Mouse (Mus musculus): Measurements from ENCODE around the gene Ccdc57. TPM values are rescaled to one million over a fixed set of nuclear protein-coding genes. Genes with fewer than 3 reads are reported as not detected.
A peak's percentile ranks its signal among the peaks of the same experiment; 100 is the strongest.

The Ccdc57 gene
- polyA plus RNA-seq, 1 experiment from 2014 or later: 1.3 TPM

DNA sequence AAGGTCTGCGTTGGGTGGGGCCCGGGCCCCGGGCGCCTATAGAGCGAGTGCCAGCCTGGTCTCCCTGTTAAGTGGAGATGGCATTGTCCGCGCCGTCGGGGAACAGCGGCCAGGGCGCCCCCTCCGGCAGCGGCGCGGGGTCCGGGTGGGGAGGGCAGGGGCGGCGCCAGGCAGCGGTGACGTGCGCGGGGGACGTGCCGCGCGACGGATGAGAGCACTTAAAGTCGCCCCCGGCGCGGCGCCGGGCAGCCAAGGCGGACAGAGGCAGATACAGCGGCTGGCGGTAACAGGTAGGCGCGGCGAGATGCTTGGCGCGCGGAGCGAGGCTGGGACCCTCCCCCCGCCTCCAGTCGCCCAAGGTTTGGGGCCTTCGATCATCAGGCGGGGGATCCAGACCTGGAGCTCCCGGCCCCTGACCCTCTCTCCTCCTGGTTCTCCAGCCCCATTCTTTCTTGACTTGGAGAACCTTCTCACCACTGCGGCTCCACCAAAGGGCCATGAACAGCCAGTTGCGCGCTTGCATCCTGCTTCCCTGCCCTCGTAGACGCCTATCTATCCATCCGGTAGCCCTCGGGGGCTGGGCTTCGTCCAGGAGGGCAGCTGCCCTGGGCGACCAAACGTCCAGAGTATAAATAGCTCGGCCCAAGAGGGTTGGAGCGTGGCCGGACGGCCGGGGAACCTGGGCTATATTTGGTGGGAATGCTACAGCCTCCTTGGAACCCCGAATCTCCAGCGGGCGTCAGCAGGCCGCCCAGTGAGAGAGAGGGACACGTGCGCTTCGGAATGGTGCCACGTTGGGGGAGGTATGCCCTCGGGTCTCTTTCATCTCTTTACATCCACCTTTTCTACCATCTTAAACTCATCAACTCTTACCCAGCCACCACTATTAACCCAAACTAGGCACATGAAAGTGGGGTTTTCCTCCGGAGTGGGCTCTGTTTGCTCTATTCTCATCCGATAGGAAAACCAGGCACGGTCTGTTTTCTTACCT is 16.5 kb upstream of the Ccdc57 start:
- H3K9me3 ChIP-seq (ENCODE audit: control insufficient read depth): no peaks in the 10 kb centered on the region
- peak overlapping the region; percentile 52 for H3K4me3 ChIP-seq (ENCODE audit: low read depth, low read length)
- 7% methylated on average over 59 of the region's 75 CpGs for WGBS
- H3K9ac ChIP-seq (ENCODE audit: low read depth, low read length): peak overlapping the region; percentile 55
- H3K4me2 ChIP-seq (replicated peaks; ENCODE audit: low read depth): peak overlapping the region; percentile 90
- peak; percentile 46 for TF ChIP-seq CTCF (IDR thresholded peaks at IDR 0.05; ENCODE audit: low read depth)
- peak; percentile 39 for ATAC-seq
- H3K36me3 ChIP-seq (ENCODE audit: control insufficient read depth, insufficient read depth): no peaks in the 10 kb centered on the region
- peak overlapping the region; percentile 46 for H3K27ac ChIP-seq (ENCODE audit: low read depth, low read length)
- peaks cover 18% of the 10 kb centered on the region for H3K4me1 ChIP-seq (replicated peaks; ENCODE audit: control insufficient read depth, insufficient read depth, low read length)
- no peaks in the 10 kb centered on the region for H3K27me3 ChIP-seq (replicated peaks; ENCODE audit: control insufficient read depth, insufficient read depth, low read length)

DNA sequence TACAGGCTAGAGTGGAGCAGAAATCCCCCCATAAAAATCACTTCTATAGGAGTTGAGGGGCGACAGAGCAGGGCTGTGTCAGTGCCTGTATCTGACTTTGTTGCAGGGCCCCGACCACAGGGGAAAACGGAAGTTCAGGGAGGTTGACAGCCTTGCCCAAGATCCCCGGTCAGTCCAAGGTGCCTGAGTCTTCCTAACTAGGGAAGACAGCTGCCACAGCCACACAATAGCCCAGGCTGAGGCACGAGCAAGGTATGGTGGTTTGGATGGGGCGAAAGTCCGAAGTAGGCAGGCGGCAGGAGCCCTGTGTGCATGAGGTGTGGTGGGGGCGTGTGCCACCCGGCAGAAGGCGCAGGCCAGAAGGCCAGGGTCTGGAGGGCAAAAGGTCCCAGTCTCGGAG is 15.7 kb upstream of the Ccdc57 start, which contains the start of gene Slc16a3:
Gene Slc16a3 (plus strand): TSS at position 153 of the 400 bp plus-strand sequence.
- Histone ChIP-seq H3K9me3 (ENCODE audit: control insufficient read depth) (no peaks in the 10 kb centered on the region), H3K9ac (ENCODE audit: low read depth, low read length) (peak within 1 kb of the TSS; percentile 55), H3K27me3 (replicated peaks; ENCODE audit: control insufficient read depth, insufficient read depth, low read length) (no peaks in the 10 kb centered on the region), H3K36me3 (ENCODE audit: control insufficient read depth, insufficient read depth) (no peaks in the 10 kb centered on the region), H3K4me3 (ENCODE audit: low read depth, low read length) (peak within 1 kb of the TSS; percentile 52), H3K4me2 (replicated peaks; ENCODE audit: low read depth) (peak within 1 kb of the TSS; percentile 90), H3K4me1 (replicated peaks; ENCODE audit: control insufficient read depth, insufficient read depth, low read length) (peaks cover 18% of the 10 kb centered on the region), H3K27ac (ENCODE audit: low read depth, low read length) (peak within 1 kb of the TSS; percentile 46)
- peak; percentile 79 for ATAC-seq
- no peak for TF ChIP-seq CTCF (IDR thresholded peaks at IDR 0.05; ENCODE audit: low read depth)
- WGBS: 11% methylated on average over 12 of the region's 12 CpGs

DNA sequence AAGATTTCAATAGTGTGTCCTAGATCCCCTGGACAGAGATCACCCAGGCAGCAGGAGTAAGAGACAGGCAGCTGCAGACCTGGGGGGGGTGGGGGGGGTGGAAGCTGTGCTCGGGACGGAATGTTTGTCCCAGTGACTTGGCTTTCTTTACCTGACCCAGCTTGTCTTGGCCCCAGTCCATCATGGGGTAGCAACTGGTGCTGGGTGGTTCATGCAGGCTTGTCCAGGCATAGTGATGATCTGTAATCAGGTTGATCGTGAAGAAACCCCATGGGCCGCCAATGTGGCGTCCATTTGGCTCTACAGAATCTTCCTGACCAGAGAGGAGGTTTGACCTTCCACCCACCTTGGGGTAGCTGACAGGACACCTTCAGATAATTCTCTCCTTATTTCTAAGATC is 13.3 kb upstream of the Ccdc57 start:
- H3K4me1 ChIP-seq (replicated peaks; ENCODE audit: control insufficient read depth, insufficient read depth, low read length): peaks cover 14% of the 10 kb centered on the region
- ATAC-seq: no peak
- WGBS: 91% methylated on average over 5 of the region's 5 CpGs
- H3K27me3 ChIP-seq (replicated peaks; ENCODE audit: control insufficient read depth, insufficient read depth, low read length): no peaks in the 10 kb centered on the region
- H3K9ac ChIP-seq (ENCODE audit: low read depth, low read length): no peak overlapping the region
- H3K4me3 ChIP-seq (ENCODE audit: low read depth, low read length): no peak overlapping the region
- H3K4me2 ChIP-seq (replicated peaks; ENCODE audit: low read depth): no peak overlapping the region
- H3K36me3 ChIP-seq (ENCODE audit: control insufficient read depth, insufficient read depth): no peaks in the 10 kb centered on the region
- TF ChIP-seq CTCF (IDR thresholded peaks at IDR 0.05; ENCODE audit: low read depth): no peak
- no peak overlapping the region for H3K27ac ChIP-seq (ENCODE audit: low read depth, low read length)
- H3K9me3 ChIP-seq (ENCODE audit: control insufficient read depth): no peaks in the 10 kb centered on the region

DNA sequence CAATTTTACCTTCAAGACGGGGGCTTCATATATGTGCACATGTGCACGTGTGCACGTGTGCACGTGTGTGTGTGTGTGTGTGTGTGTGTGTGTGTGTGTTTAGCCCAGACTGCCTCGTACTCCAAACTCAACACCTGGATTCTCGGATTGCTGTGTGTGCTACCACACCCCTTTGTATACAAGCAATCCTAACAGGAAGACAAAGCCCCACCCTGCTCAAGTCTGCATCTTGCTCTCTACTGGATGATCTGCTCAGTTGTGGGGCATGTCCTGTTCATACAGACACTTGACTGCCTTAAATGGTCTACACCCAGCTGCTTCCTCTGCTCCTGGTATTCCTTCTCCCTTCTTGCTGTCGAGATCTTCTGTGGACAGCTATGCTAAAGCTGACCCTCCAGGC is 12.6 kb upstream of the Ccdc57 start:
- Histone ChIP-seq H3K4me3 (ENCODE audit: low read depth, low read length) (no peak overlapping the region), H3K27ac (ENCODE audit: low read depth, low read length) (no peak overlapping the region), H3K36me3 (ENCODE audit: control insufficient read depth, insufficient read depth) (no peaks in the 10 kb centered on the region), H3K9ac (ENCODE audit: low read depth, low read length) (no peak overlapping the region), H3K4me2 (replicated peaks; ENCODE audit: low read depth) (no peak overlapping the region), H3K9me3 (ENCODE audit: control insufficient read depth) (no peaks in the 10 kb centered on the region), H3K27me3 (replicated peaks; ENCODE audit: control insufficient read depth, insufficient read depth, low read length) (no peaks in the 10 kb centered on the region), H3K4me1 (replicated peaks; ENCODE audit: control insufficient read depth, insufficient read depth, low read length) (peaks cover 10% of the 10 kb centered on the region)
- TF ChIP-seq CTCF (IDR thresholded peaks at IDR 0.05; ENCODE audit: low read depth): no peak
- ATAC-seq: no peak
- 75% methylated on average over 7 of the region's 7 CpGs for WGBS

DNA sequence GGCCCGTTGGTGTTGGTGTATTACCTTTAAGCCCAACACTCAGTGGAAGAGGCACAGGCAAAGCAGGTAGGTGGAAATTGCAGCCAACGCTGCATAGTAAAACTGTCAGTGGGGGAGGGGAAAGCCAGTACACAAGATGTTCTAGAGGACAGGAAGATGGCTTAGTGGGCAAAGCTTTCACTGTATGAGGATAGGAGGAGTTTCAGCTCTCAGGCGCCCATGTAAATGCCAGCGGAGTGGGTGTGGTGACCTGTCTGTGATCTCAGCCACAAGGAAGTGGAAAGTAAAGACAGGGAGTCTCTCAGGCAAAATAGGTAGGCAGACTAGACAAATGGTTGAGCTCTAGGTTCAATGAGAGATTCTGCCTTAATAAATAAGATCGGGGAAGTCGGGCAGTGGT is 8.3 kb upstream of the Ccdc57 start:
- no peaks in the 10 kb centered on the region for H3K36me3 ChIP-seq (ENCODE audit: control insufficient read depth, insufficient read depth)
- TF ChIP-seq CTCF (IDR thresholded peaks at IDR 0.05; ENCODE audit: low read depth): no peak
- H3K4me3 ChIP-seq (ENCODE audit: low read depth, low read length): no peak overlapping the region
- no peak overlapping the region for H3K9ac ChIP-seq (ENCODE audit: low read depth, low read length)
- H3K4me1 ChIP-seq (replicated peaks; ENCODE audit: control insufficient read depth, insufficient read depth, low read length): no peaks in the 10 kb centered on the region
- H3K9me3 ChIP-seq (ENCODE audit: control insufficient read depth): no peaks in the 10 kb centered on the region
- WGBS: 77% methylated on average over 6 of the region's 6 CpGs
- H3K27ac ChIP-seq (ENCODE audit: low read depth, low read length): no peak overlapping the region
- no peaks in the 10 kb centered on the region for H3K27me3 ChIP-seq (replicated peaks; ENCODE audit: control insufficient read depth, insufficient read depth, low read length)
- H3K4me2 ChIP-seq (replicated peaks; ENCODE audit: low read depth): no peak overlapping the region
- no peak; the same call in 1 of the 2 replicates for ATAC-seq

DNA sequence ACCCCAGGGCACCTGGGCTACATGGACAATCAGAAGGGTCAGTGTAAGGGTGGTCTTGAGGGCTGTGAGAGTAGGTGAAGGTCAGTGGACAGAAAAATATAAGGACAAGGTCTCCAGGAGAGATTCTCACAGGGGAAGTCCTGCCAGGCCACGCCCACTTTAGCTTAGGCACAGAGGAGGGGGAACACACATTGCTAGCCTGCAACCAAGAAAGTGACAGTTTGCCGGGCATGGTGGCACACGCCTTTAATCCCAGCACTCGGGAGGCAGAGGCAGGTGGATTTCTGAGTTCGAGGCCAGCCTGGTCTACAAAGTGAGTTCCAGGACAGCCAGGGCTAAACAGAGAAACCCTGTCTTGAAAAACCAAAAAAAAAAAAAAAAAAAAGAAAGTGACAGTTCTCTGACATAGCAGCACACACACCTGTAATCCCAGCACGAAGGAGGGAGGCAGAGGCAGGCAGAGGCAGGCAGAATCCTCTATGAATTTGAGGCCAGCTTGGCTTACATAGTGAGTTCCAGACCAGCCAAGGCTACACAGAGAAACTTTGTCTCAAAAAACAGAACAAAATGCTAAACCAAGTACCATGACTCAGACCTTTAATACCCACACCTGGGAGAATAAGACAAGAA is 7.2 kb upstream of the Ccdc57 start:
- no peaks in the 10 kb centered on the region for H3K9me3 ChIP-seq (ENCODE audit: control insufficient read depth)
- H3K27me3 ChIP-seq (replicated peaks; ENCODE audit: control insufficient read depth, insufficient read depth, low read length): no peaks in the 10 kb centered on the region
- no peaks in the 10 kb centered on the region for H3K4me1 ChIP-seq (replicated peaks; ENCODE audit: control insufficient read depth, insufficient read depth, low read length)
- 48% methylated on average over 5 of the region's 6 CpGs for WGBS
- no peak overlapping the region for H3K9ac ChIP-seq (ENCODE audit: low read depth, low read length)
- no peak overlapping the region for H3K27ac ChIP-seq (ENCODE audit: low read depth, low read length)
- H3K36me3 ChIP-seq (ENCODE audit: control insufficient read depth, insufficient read depth): no peaks in the 10 kb centered on the region
- no peak overlapping the region for H3K4me2 ChIP-seq (replicated peaks; ENCODE audit: low read depth)
- TF ChIP-seq CTCF (IDR thresholded peaks at IDR 0.05; ENCODE audit: low read depth): no peak
- H3K4me3 ChIP-seq (ENCODE audit: low read depth, low read length): no peak overlapping the region
- peak; percentile 20; the same call in 1 of the 2 replicates for ATAC-seq
